Mouse (Mus musculus) megakaryocyte, embryonic 14.5 days (primary cell): ENCODE results near the gene Atpaf2.

Source experiments
- FLI1 ChIP-seq: IDR thresholded peaks from 2 replicates; pipeline ENCODE4 v1.6.1; 2012; ENCODE audit warnings: low read length, inconsistent platforms, mixed read lengths
- GATA1 ChIP-seq: IDR thresholded peaks from 3 replicates; pipeline ENCODE4 v1.6.1; 2012; ENCODE audit warnings: mixed read lengths, low read length, inconsistent platforms, borderline replicate concordance

DNA sequence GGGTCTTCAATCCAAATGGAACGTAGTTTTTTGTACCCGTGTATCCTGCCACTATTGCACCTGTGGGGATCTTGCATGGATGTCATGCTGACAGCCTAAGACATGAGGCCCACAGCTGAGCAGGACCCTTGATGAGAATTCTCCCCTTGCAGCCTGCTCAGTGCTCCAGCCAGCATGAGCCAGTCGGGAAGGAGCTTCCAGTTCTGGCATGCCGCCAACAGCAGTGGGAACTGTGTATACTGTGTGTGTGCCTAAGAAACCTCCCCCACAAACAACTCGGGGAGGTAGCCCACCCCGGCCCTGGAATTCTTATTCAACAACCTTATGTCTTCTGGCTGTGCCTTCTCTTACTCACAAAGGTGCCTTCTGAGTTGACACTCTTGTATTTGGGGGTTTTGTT is 21.7 kb downstream of the Atpaf2 start:
- no peak for TF ChIP-seq GATA1
- TF ChIP-seq FLI1, result no peak
